Mouse (Mus musculus): ENCODE measurements at regions not wholly inside any gene's neighbourhood (a gene's known extent, or its start where the extent isn't known, plus 50 kb on each side); places are given as distances from the start of the nearest gene placed in this dataset.

DNA sequence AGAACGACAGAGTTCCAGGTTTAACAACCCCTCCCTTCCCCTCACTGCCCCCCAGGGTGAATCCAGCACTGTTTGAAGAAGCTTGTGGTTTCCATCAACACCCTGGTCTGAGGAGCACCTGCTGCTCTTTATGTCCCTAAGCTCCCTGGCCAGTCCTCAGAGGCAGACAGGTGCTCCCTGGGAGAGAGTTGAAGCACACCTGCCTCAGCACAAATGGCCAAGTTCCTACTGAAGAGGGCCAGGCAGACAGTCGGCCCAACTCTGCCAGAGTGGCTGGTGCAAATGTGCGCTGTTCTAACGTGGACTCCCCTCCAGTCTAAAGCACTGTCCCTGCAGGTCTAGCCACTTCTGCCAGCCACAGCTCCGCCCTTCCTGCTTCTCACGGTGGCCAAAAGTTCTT lies 166.0 kb downstream of the Rybp start:
- no peak for TF ChIP-seq HCFC1 (IDR thresholded peaks at IDR 0.05; ENCODE audit: borderline replicate concordance, insufficient read depth, low read length)
- no peak for TF ChIP-seq CHD2 (IDR thresholded peaks at IDR 0.05; ENCODE audit: low read depth, low read length)
- no peak for TF ChIP-seq ZC3H11A (IDR thresholded peaks at IDR 0.05; ENCODE audit: borderline replicate concordance, low read depth, low read length)
- no peak for TF ChIP-seq MAFK (IDR thresholded peaks at IDR 0.05; ENCODE audit: insufficient read depth, low read depth, low read length)
